ENCODE assay signal across 19 mouse cellular contexts in genomic region chr3:62716849-62717248, GRCm38 (mm10).
DNase-seq lines count a peak whose midpoint lies in the region; ATAC-seq lines count a peak whose summit lies in the region.
"Had no signal": no experiment of that assay in that cellular context is flagged by ENCODE, and none has a peak within 500 bp of the region (broad histone marks: within the 10 kb centered on the region; RNA-seq: fewer than 3 reads in every experiment).

No protein-coding gene starts in this region.

- H3K9ac ChIP-seq in forebrain, embryonic 14.5 days (ENCODE audit: low read length) = no peak overlapping the region
- no peak overlapping the region for H3K9ac ChIP-seq in forebrain, embryonic 11.5 days (ENCODE audit: low read length)
- no peak overlapping the region for H3K9ac ChIP-seq in midbrain, embryonic 14.5 days (replicated peaks; ENCODE audit: low read length)
- H3K9ac ChIP-seq in midbrain, embryonic 13.5 days (replicated peaks) = no peak overlapping the region
- H3K9ac ChIP-seq in midbrain, embryonic 16.5 days (ENCODE audit: low read depth, low read length) = no peak overlapping the region
- H3K9ac ChIP-seq: forebrain, postnatal 0 days; heart, embryonic 12.5 days; limb, embryonic 15.5 days; liver, embryonic 15.5 days had no signal

- ATAC-seq in forebrain, embryonic 14.5 days = no peak
- no peak for ATAC-seq in forebrain, embryonic 11.5 days (replicated peaks; ENCODE audit: low FRiP score)
- ATAC-seq in midbrain, embryonic 14.5 days (ENCODE audit: low FRiP score, low TSS enrichment) = peak; percentile 46; the same call in 1 of the 2 replicates
- ATAC-seq in midbrain, embryonic 13.5 days = no peak
- ATAC-seq in midbrain, embryonic 16.5 days = 0 out of 2 replicates have a peak, but pooled peaks have one; percentile 67
- ATAC-seq: forebrain, postnatal 0 days had no signal

- H3K4me3 ChIP-seq in forebrain, embryonic 14.5 days (ENCODE audit: low read depth, low read length) = no peak overlapping the region
- H3K4me3 ChIP-seq in forebrain, embryonic 11.5 days (ENCODE audit: low read depth, low read length) = no peak overlapping the region
- H3K4me3 ChIP-seq in midbrain, embryonic 14.5 days (replicated peaks; ENCODE audit: low read depth, low read length) = no peak overlapping the region
- no peak overlapping the region for H3K4me3 ChIP-seq in midbrain, embryonic 13.5 days (replicated peaks)
- no peak overlapping the region for H3K4me3 ChIP-seq in midbrain, embryonic 16.5 days (ENCODE audit: low read depth, low read length)
- H3K4me3 ChIP-seq: heart, embryonic 12.5 days; limb, embryonic 15.5 days; liver, embryonic 15.5 days had no signal

- DNase-seq in forebrain, embryonic 14.5 days (ENCODE audit: low spot score) = peak; percentile 8
- no peak for DNase-seq in forebrain, embryonic 11.5 days (ENCODE audit: low spot score)
- peak; percentile 27 for DNase-seq in midbrain, embryonic 14.5 days
- peak; percentile 9 to 21 for DNase-seq in adrenal gland, postnatal 36 days
- DNase-seq in spleen, postnatal 4 days (ENCODE audit: low spot score in 2 of 2) = no peak
- DNase-seq: cerebellum, postnatal 25 days; embryo, embryonic 11 days; forebrain, postnatal 0 days; heart, postnatal 14 days; kidney, adult 2 months; kidney, postnatal 10 days; layer of hippocampus, postnatal 36 days; thymus, postnatal 14 days had no signal

- no peaks in the 10 kb centered on the region for H3K9me3 ChIP-seq in forebrain, embryonic 14.5 days (replicated peaks; ENCODE audit: control insufficient read depth, low read length)
- H3K9me3 ChIP-seq in forebrain, embryonic 11.5 days (ENCODE audit: control insufficient read depth, low read length) = no peaks in the 10 kb centered on the region
- no peaks in the 10 kb centered on the region for H3K9me3 ChIP-seq in midbrain, embryonic 14.5 days (ENCODE audit: control insufficient read depth, low read length)
- no peaks in the 10 kb centered on the region for H3K9me3 ChIP-seq in midbrain, embryonic 13.5 days
- H3K9me3 ChIP-seq in midbrain, embryonic 16.5 days (replicated peaks; ENCODE audit: control insufficient read depth, low read length, poor library complexity, severe bottlenecking) = no peaks in the 10 kb centered on the region
- H3K9me3 ChIP-seq: heart, embryonic 12.5 days; limb, embryonic 15.5 days; liver, embryonic 15.5 days had no signal

- H3K27ac ChIP-seq in forebrain, embryonic 14.5 days (ENCODE audit: low read depth, low read length) = no peak overlapping the region
- no peak overlapping the region for H3K27ac ChIP-seq in forebrain, embryonic 11.5 days (ENCODE audit: low read depth, low read length)
- H3K27ac ChIP-seq in midbrain, embryonic 14.5 days (replicated peaks; ENCODE audit: low read depth, low read length) = no peak overlapping the region
- H3K27ac ChIP-seq in midbrain, embryonic 13.5 days = no peak overlapping the region
- H3K27ac ChIP-seq in midbrain, embryonic 16.5 days (ENCODE audit: low read length) = no peak overlapping the region
- H3K27ac ChIP-seq: limb, embryonic 15.5 days; liver, embryonic 15.5 days; macrophage had no signal

- H3K4me1 ChIP-seq in forebrain, embryonic 14.5 days (ENCODE audit: control insufficient read depth, insufficient read depth, low read length) = no peaks in the 10 kb centered on the region
- H3K4me1 ChIP-seq in forebrain, embryonic 11.5 days (replicated peaks; ENCODE audit: control insufficient read depth, insufficient read depth, low read length) = no peaks in the 10 kb centered on the region
- H3K4me1 ChIP-seq in midbrain, embryonic 14.5 days (ENCODE audit: control insufficient read depth, insufficient read depth, low read length) = no peaks in the 10 kb centered on the region
- no peaks in the 10 kb centered on the region for H3K4me1 ChIP-seq in midbrain, embryonic 13.5 days (replicated peaks)
- H3K4me1 ChIP-seq in midbrain, embryonic 16.5 days (ENCODE audit: control insufficient read depth, insufficient read depth, low read length) = 0 out of 2 replicates have a peak, but pooled peaks cover 2% of the 10 kb centered on the region
- H3K4me1 ChIP-seq: heart, embryonic 12.5 days; limb, embryonic 15.5 days; liver, embryonic 15.5 days had no signal

- WGBS in forebrain, embryonic 14.5 days = 56% methylated on average over 1 of the region's 1 CpGs
- WGBS in forebrain, embryonic 11.5 days = 84% methylated on average over 1 of the region's 1 CpGs
- WGBS in midbrain, embryonic 14.5 days = 31% methylated on average over 1 of the region's 1 CpGs
- WGBS in midbrain, embryonic 13.5 days = 37% methylated on average over 1 of the region's 1 CpGs
- WGBS in midbrain, embryonic 16.5 days = 43% methylated on average over 1 of the region's 1 CpGs

- H3K27me3 ChIP-seq in forebrain, embryonic 14.5 days (replicated peaks; ENCODE audit: control insufficient read depth, insufficient read depth, low read length) = no peaks in the 10 kb centered on the region
- H3K27me3 ChIP-seq in forebrain, embryonic 11.5 days (ENCODE audit: control insufficient read depth, insufficient read depth, low read length) = no peaks in the 10 kb centered on the region
- H3K27me3 ChIP-seq in midbrain, embryonic 14.5 days (ENCODE audit: control insufficient read depth, insufficient read depth, low read length) = no peaks in the 10 kb centered on the region
- H3K27me3 ChIP-seq in midbrain, embryonic 13.5 days = no peaks in the 10 kb centered on the region
- H3K27me3 ChIP-seq in midbrain, embryonic 16.5 days (ENCODE audit: control insufficient read depth, insufficient read depth, low read depth, low read length) = no peaks in the 10 kb centered on the region
- H3K27me3 ChIP-seq: heart, embryonic 12.5 days; limb, embryonic 15.5 days; liver, embryonic 15.5 days had no signal

- H3K4me2 ChIP-seq in forebrain, embryonic 14.5 days (ENCODE audit: low read length) = no peak overlapping the region
- no peak overlapping the region for H3K4me2 ChIP-seq in forebrain, embryonic 11.5 days (ENCODE audit: low read depth, low read length, severe bottlenecking)
- H3K4me2 ChIP-seq in midbrain, embryonic 14.5 days (ENCODE audit: low read length) = no peak overlapping the region
- H3K4me2 ChIP-seq in midbrain, embryonic 13.5 days (replicated peaks) = no peak overlapping the region
- no peak overlapping the region for H3K4me2 ChIP-seq in midbrain, embryonic 16.5 days (ENCODE audit: low read length)
- H3K4me2 ChIP-seq: heart, embryonic 12.5 days; limb, embryonic 15.5 days; liver, embryonic 15.5 days had no signal

- no peaks in the 10 kb centered on the region for H3K36me3 ChIP-seq in forebrain, embryonic 14.5 days (ENCODE audit: control insufficient read depth, insufficient read depth, low read length)
- no peaks in the 10 kb centered on the region for H3K36me3 ChIP-seq in forebrain, embryonic 11.5 days (ENCODE audit: control insufficient read depth, insufficient read depth, low read length)
- no peaks in the 10 kb centered on the region for H3K36me3 ChIP-seq in midbrain, embryonic 14.5 days (ENCODE audit: control insufficient read depth, insufficient read depth, low read length)
- no peaks in the 10 kb centered on the region for H3K36me3 ChIP-seq in midbrain, embryonic 13.5 days
- no peaks in the 10 kb centered on the region for H3K36me3 ChIP-seq in midbrain, embryonic 16.5 days (ENCODE audit: control insufficient read depth, insufficient read depth, low read length)
- H3K36me3 ChIP-seq: heart, embryonic 12.5 days; limb, embryonic 15.5 days; liver, embryonic 15.5 days had no signal

Comparison
In these comparisons a context has a peak if more than half of its experiments do, and no peak if none do; other contexts are left out.
1. ATAC-seq: peak in midbrain, embryonic 14.5 days (single experiment) and midbrain, embryonic 16.5 days (single experiment); none in forebrain, embryonic 14.5 days (single experiment), forebrain, embryonic 11.5 days (single experiment) and midbrain, embryonic 13.5 days (single experiment).
2. DNase-seq: peak in forebrain, embryonic 14.5 days (single experiment), midbrain, embryonic 14.5 days (single experiment) and adrenal gland, postnatal 36 days (2 of 2); none in forebrain, embryonic 11.5 days (single experiment) and spleen, postnatal 4 days (0 of 2).